Mouse (Mus musculus) cerebellum, postnatal 14 days (tissue): ENCODE results near the gene Rccd1.
A peak's percentile ranks its signal among the peaks of the same experiment; 100 is the strongest.

Experiments
- DNase-seq, 2 experiments: peaks; one replicate each; pipeline ENCODE4 v3.0.0; 2021; ENCODE audit warnings: mixed read lengths in 2 of 2

The Rccd1 gene

DNA sequence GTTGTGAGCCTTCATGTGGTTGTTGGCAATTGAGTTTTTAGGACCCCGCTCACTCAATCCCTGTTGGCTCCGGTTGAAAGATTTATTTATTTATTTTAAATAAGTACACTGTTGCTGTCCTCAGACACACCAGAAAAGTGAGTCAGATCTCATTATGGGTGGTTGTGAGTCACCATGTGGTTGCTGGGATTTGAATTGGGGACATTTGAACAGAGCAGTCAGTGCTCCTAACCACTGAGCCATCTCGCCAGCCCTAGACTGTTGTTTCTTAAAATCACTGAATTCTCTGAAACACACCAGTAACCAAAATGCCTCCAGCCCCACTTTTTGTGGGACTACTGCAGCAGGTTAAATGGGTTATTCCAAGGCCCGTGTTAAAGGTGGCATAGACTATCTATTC is 25.5 kb downstream of the Rccd1 start:
- DNase-seq = no peak

- DNase-seq = no peak
These were observed 27.2 kb downstream of the Rccd1 start for GRCm38 (mm10) chr7:80297041-80297440.

DNA sequence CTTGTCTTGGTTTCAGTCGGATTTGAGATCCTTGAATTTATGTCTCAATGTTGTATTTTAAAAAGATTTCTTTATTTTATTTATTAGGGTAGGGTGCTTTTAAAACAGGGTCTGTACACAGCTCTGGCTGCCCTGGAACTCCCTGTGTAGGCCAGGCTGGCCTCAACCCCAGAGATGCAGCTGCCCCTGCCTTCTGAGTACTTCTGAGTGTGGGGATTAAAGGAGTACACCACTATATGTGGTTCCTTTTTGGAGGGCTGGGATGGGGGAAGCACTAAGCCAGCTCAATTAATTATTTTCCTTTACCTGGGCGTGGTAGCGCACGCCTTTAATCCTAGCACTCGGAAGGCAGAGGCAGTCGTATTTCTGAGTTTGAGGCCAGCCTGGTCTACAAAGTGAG is 27.8 kb downstream of the Rccd1 start:
- DNase-seq = no peak

DNA sequence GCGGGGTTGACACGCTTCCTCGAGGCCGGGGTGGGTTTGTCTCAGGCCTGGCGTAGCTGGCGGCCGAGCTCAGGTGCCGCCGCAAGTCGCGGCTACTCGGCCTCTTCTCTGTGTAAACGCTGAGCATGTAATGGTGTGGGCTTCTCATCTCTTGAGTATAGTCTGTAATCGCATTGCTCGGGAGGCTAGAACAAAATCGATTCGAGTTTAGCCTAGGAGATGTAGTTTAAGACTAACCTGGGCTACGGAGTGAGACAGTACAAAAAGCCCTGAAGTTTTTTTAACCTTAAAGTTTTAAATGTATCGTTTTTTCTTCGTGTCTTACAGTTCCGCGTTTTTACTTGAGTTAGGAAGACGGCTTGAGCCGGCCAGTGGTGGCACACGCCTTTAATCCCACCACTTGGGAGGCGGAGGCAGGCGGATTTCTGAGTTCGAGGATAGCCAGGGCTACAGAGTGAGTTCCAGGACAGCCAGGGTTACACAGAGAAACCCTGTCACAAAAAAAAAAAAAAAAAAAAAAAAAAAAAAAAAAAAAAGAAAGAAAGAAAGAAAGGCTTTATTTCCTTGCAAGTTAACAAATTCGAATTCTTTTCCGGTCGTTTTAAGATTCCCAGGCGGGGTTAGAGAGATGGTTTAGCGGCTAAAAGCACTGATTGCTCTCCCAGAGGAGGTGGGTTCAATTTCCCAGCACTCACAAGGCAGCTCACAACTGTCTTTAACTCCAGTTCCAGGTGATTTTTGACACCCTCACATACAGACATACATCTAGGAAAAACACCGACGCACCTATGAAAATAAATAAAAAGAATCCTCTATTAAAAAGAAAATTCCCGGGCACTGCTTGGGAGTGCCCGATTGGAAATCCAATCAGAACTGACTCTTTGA is 29.2 kb downstream of the Rccd1 start:
- peak in 1 of 2 experiments; percentile 14 for DNase-seq

DNA sequence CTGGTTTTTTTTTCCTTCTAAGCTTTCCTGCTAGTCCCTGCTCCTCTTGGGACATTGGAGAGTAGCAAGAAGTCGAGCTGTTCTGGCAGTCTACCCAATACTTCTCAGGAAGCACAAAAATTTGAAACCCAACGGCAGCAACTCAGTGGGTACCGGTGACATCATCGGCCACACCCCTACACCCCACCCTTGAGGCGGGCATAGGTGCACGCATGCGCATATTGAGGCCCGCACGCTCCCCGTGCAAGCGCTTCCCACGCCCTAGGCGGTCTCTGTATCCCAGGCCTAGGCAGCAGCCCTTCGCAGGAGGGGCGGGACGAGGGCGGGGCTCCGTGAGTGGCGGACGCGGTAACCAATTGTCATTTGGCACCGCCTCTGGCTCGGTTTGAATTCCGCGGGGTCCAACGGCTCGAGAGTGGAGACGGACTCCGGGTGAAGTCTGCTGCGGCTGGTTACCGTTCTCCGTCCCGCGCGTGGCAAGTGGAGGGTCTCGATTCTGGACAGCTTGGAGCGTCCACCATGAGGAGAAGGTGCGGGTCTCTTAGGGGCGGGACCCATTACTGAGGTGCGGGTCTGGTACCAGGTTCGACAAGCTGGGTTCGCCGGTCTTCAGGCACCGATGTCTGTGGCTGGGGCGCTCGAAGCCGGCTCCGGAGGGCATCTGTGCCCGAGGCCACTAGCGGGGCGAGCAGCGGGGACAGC is 30.0 kb downstream of the Rccd1 start, which contains the start of gene Prc1:
TSS of gene Prc1 (plus strand) at position 389 of the 702 bp plus-strand sequence.
- DNase-seq = peak; percentile 98 to 100

- no peak for DNase-seq
These were observed 36.5 kb downstream of the Rccd1 start for GRCm38 (mm10) chr7:80287736-80288135.

DNA sequence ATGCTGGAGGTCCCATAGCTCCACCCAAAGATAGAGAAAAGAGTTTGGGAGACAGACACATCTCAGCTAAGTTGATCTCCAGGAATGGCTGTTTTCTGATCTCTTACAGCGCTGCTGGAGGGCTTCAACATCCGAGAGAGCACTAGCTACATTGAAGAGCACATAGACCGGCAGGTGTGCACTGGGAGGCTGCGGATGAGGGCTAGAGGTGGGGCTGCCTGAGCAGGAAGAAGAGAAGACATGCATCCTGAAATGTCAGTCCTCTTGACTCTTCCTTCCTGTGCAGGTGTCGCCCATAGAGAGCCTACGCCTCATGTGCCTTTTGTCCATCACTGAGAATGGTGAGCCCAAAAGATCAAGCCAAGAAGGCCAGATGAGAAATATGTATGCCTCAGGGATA is 38.5 kb downstream of the Rccd1 start:
- DNase-seq = no peak

- no peak for DNase-seq
These were observed 39.9 kb downstream of the Rccd1 start for GRCm38 (mm10) chr7:80284391-80284790.

GRCm38 (mm10) chr7:80283226-80283918 is 40.9 kb downstream of the Rccd1 start:
- DNase-seq = no peak

- DNase-seq = no peak
These were observed 42.6 kb downstream of the Rccd1 start for GRCm38 (mm10) chr7:80281646-80282045.

DNA sequence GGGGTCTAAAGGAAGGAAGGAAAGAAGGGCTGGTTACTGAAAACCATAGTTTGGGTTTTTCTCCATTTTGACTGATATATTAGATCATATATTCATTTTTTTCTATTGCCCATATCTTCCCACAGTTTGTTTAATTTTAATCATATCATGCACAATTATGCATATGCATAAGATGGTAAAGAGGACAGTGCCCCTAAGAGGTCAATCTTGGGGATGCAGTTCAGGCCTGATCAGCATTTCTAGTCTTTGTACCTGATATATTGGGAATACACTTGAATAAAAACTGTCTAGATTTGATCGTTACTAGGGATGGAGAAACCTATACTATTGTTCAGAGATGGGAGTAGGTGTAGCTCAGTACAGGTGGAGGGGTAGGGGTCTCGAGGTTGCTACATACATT is 43.3 kb downstream of the Rccd1 start:
- DNase-seq = no peak

GRCm38 (mm10) chr7:80280032-80280431 is 44.2 kb downstream of the Rccd1 start:
- no peak for DNase-seq

GRCm38 (mm10) chr7:80276374-80276773 is 47.9 kb downstream of the Rccd1 start:
- no peak for DNase-seq

GRCm38 (mm10) chr7:80273456-80273855 is 50.8 kb downstream of the Rccd1 start:
- no peak for DNase-seq

DNA sequence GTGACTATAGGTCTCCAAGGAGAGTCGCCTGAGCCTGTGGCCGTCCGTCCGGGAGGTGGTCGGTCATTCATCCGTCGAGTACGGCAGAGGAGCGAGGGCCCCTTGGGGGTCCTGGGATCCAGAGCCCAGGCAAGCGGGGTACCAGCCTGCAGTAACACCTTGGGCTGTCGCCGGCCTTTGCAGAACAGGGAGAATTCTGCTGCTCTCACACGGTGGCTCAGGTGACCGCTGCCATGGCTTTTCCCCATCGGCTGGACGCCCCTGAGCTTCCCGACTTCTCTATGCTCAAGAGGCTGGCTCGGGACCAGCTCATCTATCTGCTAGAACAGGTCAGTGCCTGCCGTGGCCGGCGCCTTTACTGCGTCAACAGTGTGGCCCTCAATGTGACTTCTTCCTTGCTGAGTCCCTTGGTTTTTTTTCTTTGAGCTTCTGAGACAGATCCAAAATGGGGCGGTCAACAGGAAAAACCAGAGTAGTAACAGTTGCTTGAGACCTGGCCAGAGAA is 54.5 kb downstream of the Rccd1 start:
- peak in 1 of 2 experiments; percentile 80 for DNase-seq

DNA sequence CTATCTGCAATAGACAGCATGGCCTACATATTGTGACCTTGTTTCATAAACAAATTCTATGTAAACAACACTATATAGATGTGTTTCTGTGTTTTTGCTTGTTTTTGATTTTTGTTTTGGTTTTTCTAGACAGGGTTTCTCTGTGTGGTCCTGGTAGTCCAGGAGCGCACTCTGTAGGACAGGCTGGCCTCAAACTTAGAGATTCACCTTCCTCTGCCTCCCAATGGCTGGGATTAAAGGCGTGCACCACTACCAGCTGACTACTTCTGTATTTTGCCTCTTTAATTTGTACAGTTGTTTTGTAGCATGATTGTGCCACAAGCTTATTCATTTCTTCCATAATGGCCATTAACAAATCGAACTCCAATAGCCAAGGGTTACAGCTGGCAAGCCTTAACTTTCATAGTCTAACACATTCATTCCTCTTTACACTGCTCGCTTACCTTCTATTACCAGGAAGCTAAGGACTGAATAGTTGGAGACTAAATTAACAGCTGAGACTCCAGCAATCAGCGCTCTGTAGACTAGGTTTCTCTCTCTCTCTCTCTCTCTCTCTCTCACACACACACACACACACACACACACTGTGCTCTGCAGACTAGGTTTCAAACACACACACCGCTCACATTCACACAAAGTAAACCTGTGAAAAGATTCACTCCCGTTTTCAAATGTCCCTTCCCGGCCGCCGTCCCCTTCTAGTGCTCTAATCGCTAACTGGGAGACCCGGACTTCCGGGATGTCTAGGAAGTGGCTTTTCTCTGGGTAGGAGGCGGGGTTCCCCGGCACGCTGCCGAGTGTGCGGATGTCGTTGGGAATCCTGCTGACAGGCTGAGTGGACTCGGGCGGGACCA is 55.1 kb downstream of the Rccd1 start, which contains the start of gene Vps33b:
TSS of gene Vps33b (plus strand) at position 753 of the 854 bp plus-strand sequence.
- DNase-seq = peak; percentile 98 to 100

DNA sequence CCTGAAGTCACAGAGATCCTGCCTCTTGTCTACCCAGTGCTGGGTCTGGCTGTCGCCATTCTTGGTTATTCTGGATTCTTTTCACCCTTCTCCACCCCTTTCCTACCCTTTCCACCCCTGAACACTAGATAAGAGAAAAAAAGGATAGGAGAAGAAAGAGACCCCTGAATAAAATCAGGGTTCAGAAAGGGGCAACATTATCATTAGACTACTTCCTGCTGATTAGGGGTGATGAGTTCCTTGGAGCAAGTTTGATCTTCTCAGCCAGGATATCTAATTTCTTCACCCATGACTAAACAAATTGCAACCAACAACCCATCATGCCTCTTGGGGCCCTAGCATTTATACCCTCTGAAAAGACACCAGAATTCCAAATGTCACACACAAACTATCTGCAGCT is 56.5 kb downstream of the Rccd1 start:
- no peak for DNase-seq

- no peak for DNase-seq
These were observed 59.6 kb downstream of the Rccd1 start for GRCm38 (mm10) chr7:80264606-80265005.

- DNase-seq = peak in 1 of 2 experiments; percentile 23
These were observed 62.8 kb downstream of the Rccd1 start for GRCm38 (mm10) chr7:80261372-80261990.

DNA sequence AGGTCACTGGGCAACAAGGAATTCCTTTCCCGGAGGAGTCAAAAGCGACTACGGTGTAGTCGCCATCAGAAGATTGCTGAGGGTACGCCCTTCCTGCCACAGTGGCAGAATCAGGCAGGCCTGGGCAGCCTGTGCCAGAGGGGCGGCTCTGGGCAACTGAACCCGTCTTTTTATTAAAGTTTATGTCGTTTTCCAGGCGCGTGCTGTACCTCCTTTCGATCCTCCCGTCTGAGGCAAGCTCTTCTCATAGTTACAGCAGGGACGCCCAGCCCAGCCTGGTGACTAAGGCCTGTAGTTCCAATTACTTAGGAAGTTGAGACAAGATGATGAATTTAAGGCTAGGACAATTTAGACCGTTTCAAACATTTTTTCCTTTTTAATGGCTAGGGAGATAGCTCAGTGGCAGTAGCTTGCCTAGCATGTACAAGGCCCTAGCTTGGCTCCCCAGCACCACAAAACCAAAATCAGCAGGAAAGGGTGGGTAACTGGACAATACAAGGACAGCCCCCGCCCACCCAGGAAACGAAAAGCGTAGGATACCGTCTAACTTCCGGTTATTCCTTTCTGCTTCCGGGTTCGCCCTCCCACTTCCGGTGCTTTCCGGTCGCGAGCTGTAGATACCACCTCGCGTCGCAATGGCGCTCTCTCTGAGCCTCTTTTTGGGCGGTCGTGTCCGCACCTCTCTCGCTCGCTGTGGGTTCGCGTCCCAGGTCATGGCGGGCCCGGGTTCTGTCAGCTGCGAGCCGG is 63.5 kb downstream of the Rccd1 start, which contains the start of gene Ngrn:
TSS of gene Ngrn (plus strand) at position 591 of the 747 bp plus-strand sequence.
- DNase-seq = peak; percentile 88 to 90

GRCm38 (mm10) chr7:80257706-80258105 is 66.5 kb downstream of the Rccd1 start:
- no peak for DNase-seq
